Mouse (Mus musculus) hindbrain, embryonic 15.5 days (tissue): ENCODE results near the gene Ptprz1. TPM values are rescaled to one million over a fixed set of nuclear protein-coding genes. Genes with fewer than 3 reads are reported as not detected.
"Not testable (repeated sequence)": the region's sequence is repeated elsewhere in the genome, so short reads cannot be mapped to it uniquely, and the experiment has no call there.

ENCODE experiments used
- ATAC-seq: fragments of 200-750 bp; cut with Nextera tagmentation; 2 replicates; pipeline ENCODE4 v1.8.0; 2017; ENCODE audit warnings: low read depth, moderate number of reproducible peaks, moderate TSS enrichment; ENCODE audit not compliant: low FRiP score
- H3K27ac ChIP-seq: fragments of 300-500 bp; sonication (generic); replicated peaks from 2 replicates; pipeline ENCODE4 v1.5.1; 2015; ENCODE audit warnings: mild to moderate bottlenecking, inconsistent platforms
- H3K27me3 ChIP-seq: fragments of 300-500 bp; sonication (generic); 2 replicates; pipeline ENCODE4 v1.6.1; 2015; ENCODE audit warnings: control low read depth, inconsistent platforms
- H3K36me3 ChIP-seq: fragments of 300-500 bp; sonication (generic); 2 replicates; pipeline ENCODE4 v1.6.1; 2015; ENCODE audit warnings: control low read depth, inconsistent platforms
- H3K4me1 ChIP-seq: fragments of 300-500 bp; sonication (generic); replicated peaks from 2 replicates; pipeline ENCODE4 v1.6.1; 2015; ENCODE audit warnings: control low read depth, inconsistent platforms
- H3K4me2 ChIP-seq: fragments of 300-500 bp; sonication (generic); 2 replicates; pipeline ENCODE4 v1.6.1; 2015; ENCODE audit warnings: moderate library complexity, mild to moderate bottlenecking, inconsistent platforms
- H3K4me3 ChIP-seq: fragments of 300-500 bp; sonication (generic); 2 replicates; pipeline ENCODE4 v1.5.1; 2015; ENCODE audit warnings: mild to moderate bottlenecking, inconsistent platforms
- H3K9ac ChIP-seq: fragments of 300-500 bp; sonication (generic); 2 replicates; pipeline ENCODE4 v1.6.1; 2015; ENCODE audit warnings: inconsistent platforms
- H3K9me3 ChIP-seq: fragments of 300-500 bp; sonication (generic); 2 replicates; pipeline ENCODE4 v1.6.1; 2016; ENCODE audit warnings: control low read depth, inconsistent platforms
- WGBS: fragments of 180-500 bp; shearing (Covaris S2); methylation state at CpG from one replicate; pipeline ENCODE4 v1.1.7; 2015; 5-methylcytosine and 5-hydroxymethylcytosine counted together
- polyA plus RNA-seq: library from polyadenylated mRNA; unstranded; fragments of >200 nt; fragmentation: Nextera tagmentation; extraction: Ambion mirVana; gene quantifications from 2 replicates; pipeline ENCODE4 v1.2.1, GENCODE M21; 2015

Gene Ptprz1
- polyA plus RNA-seq, 1 experiment from 2014 or later = 70.2 TPM

DNA sequence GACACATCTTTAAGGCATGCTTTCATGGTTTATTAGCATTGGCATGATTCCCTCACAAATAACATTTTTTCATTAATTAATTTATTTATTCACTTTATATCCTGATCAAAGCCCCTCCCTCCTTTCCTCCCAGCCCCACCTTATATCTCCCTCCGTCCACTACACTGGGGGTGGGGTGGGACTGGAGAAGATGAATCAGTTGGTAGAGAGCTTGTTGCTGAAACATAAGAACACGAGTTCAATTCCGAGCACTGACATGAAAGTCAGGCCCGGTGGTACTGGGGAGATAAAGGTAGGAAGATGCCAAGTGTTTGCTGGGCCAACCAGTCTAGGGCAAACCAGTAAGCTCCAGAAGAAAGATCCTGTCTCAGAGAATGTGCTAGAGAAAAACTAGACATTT, 173.5 kb downstream of the Ptprz1 start:
- H3K9me3 ChIP-seq = peaks cover 7% of the 10 kb centered on the region; the same call in 1 of the 2 replicates
- ATAC-seq = no peak
- H3K4me3 ChIP-seq = no peak overlapping the region
- H3K9ac ChIP-seq = no peak overlapping the region
- 93% methylated on average over 4 of the region's 4 CpGs for WGBS
- H3K4me2 ChIP-seq = no peak overlapping the region
- H3K27me3 ChIP-seq = no peaks in the 10 kb centered on the region
- no peak overlapping the region for H3K27ac ChIP-seq
- H3K36me3 ChIP-seq = peaks cover 26% of the 10 kb centered on the region
- no peaks in the 10 kb centered on the region for H3K4me1 ChIP-seq

DNA sequence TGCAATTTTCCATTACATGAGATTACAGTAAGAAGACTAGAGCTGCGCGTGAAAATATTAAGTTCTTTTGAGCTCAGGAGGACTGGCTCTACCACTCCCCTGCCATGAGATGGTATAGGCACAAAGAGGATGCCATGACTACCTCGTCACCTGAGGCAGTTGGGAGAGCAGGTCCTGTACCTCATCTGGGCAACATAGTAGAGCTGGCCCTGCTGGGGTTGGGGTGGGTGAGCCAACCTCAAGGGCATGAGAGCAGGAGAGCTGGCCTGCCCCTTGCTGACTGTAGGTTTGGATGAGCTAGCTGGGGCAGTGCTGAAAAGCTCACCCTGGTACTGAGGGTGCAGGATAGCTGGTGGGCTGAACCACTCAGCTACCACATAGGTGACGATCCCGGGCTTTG, 180.4 kb downstream of the Ptprz1 start:
- Histone ChIP-seq H3K4me3 (no peak overlapping the region), H3K9ac (no peak overlapping the region), H3K4me2 (no peak overlapping the region), H3K4me1 (no peaks in the 10 kb centered on the region), H3K27ac (no peak overlapping the region), H3K36me3 (peaks cover 16% of the 10 kb centered on the region), H3K27me3 (no peaks in the 10 kb centered on the region), H3K9me3 (peaks cover 7% of the 10 kb centered on the region; the same call in 1 of the 2 replicates)
- ATAC-seq = no peak
- WGBS = 96% methylated on average over 5 of the region's 5 CpGs

DNA sequence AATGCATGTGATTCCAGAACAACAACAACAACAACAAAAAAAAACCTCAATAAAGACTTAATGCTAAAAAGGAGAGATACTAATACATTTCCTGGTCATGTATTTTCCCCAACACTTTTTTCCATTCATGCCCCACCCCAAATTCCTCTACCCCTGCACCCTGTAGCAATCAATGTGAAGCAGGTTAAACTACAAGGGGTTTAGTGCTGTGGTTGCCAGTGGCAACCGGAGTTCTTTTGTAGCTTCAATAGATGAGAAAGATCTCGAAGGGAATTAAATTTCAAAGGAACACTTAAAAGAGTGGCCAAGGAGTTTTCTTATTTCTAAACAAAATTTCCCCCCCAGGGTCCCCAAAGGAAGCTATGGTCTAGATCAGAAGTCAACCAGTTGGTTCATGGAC, 200.8 kb downstream of the Ptprz1 start:
- Histone ChIP-seq H3K27ac (no peak overlapping the region), H3K4me3 (no peak overlapping the region), H3K4me1 (no peaks in the 10 kb centered on the region), H3K4me2 (no peak overlapping the region), H3K9ac (no peak overlapping the region), H3K27me3 (no peaks in the 10 kb centered on the region), H3K9me3 (no peaks in the 10 kb centered on the region), H3K36me3 (no peaks in the 10 kb centered on the region)
- no peak for ATAC-seq
- 61% methylated on average over 2 of the region's 2 CpGs for WGBS

DNA sequence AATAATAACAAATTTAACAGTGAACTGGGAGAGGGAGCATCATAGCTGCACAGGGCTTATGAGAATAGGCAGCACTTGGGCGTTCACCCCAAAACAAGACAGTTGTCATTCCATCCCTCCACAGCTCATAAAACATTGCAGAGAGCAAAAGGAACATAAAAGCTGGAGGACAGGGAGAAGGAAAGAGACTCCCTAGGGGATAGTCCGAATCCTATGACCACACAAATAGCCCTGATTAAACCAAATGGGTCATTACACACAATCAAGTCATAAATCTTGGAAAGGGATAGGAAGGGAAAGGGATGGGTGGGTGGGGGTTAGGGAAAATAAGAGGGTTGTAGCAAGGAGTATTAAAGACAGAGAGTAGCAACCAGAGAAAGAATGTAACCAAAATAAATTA, 203.0 kb downstream of the Ptprz1 start:
- H3K4me1 ChIP-seq = no peaks in the 10 kb centered on the region
- ATAC-seq = no peak
- no peaks in the 10 kb centered on the region for H3K27me3 ChIP-seq
- no peak overlapping the region for H3K4me2 ChIP-seq
- H3K27ac ChIP-seq = no peak overlapping the region
- no peaks in the 10 kb centered on the region for H3K36me3 ChIP-seq
- no peaks in the 10 kb centered on the region for H3K9me3 ChIP-seq
- no peak overlapping the region for H3K9ac ChIP-seq
- no peak overlapping the region for H3K4me3 ChIP-seq
- 64% methylated on average over 2 of the region's 2 CpGs for WGBS

DNA sequence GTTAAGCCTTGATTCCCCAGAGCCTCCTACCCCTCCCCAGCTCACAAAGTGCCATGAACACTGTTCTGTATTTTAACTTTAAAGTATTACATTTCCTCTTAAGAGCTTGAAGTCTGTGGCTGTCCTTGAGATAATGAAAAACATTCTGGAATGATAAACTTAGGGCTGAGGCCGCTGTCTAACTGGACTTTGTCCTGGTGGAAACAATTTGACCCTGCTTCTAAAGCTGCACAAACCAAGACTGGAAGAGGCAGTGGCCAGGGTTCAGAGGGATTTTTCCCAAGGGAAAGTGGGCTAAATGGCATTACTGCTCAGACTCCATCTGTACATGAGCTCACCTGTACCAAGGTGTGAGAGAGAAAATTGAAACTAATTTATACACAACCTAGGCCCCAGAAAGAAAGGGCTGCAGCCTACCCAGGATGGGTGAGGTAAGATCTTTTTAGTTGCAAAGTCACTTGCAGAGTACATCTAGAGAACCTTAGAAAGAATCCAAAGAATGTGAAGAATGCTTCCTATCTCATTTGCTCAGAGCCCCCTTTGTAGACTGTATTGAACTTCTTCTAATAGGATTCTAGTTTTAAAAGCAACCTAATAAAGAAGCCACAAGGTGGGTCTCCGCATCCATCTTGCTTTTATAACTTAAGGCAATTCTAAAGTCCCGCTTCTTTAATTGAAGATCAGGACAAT, 204.8 kb downstream of the Ptprz1 start:
- no peaks in the 10 kb centered on the region for H3K36me3 ChIP-seq
- no peak overlapping the region for H3K4me2 ChIP-seq
- H3K27ac ChIP-seq = no peak overlapping the region
- H3K4me3 ChIP-seq = no peak overlapping the region
- H3K9ac ChIP-seq = no peak overlapping the region
- H3K4me1 ChIP-seq = no peaks in the 10 kb centered on the region
- 78% methylated on average over 3 of the region's 3 CpGs for WGBS
- H3K27me3 ChIP-seq = no peaks in the 10 kb centered on the region
- H3K9me3 ChIP-seq = no peaks in the 10 kb centered on the region
- ATAC-seq = no peak

DNA sequence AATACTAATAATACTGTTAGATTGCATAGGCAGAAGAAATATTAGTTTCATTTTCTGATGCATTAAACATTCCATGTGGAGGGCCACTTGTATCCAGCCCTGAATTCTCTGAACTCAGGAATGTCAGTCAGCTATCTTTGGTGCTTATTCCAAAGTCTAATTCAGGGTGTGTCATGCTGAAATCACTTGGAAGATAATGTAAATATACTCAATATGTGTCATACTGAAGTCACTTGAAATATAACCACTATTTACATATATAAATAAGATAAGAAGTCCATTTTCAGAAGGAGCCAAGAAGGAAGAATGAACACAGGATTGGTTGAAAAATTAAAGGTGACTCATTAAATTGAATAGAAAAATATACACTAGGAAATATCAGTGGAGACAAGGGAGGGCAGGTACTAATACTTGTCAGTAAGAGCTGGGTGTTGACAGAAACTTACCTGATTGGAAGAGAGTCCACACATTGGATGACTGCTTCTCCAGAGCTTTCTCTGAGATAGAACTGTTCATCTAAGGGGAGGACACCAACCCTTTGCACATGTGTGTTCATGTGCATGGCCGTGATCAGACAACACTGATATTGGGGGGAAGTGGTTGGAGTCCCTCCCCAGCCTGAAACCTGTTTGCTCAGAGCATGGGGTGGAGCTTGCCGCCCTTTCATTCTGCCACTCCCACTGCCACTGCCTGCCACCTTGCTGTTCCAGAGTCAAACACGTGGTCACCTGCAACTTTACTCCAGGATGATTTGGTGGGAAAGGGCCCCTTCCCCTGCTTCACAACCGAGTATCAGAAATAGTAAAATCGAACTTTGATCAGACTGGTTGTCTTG, 209.5 kb downstream of the Ptprz1 start:
- Histone ChIP-seq H3K9me3 (no peaks in the 10 kb centered on the region), H3K9ac (no peak overlapping the region), H3K27me3 (no peaks in the 10 kb centered on the region), H3K4me1 (no peaks in the 10 kb centered on the region), H3K4me2 (no peak overlapping the region), H3K36me3 (no peaks in the 10 kb centered on the region), H3K4me3 (no peak overlapping the region), H3K27ac (no peak overlapping the region)
- no peak for ATAC-seq
- 93% methylated on average over 5 of the region's 5 CpGs for WGBS

DNA sequence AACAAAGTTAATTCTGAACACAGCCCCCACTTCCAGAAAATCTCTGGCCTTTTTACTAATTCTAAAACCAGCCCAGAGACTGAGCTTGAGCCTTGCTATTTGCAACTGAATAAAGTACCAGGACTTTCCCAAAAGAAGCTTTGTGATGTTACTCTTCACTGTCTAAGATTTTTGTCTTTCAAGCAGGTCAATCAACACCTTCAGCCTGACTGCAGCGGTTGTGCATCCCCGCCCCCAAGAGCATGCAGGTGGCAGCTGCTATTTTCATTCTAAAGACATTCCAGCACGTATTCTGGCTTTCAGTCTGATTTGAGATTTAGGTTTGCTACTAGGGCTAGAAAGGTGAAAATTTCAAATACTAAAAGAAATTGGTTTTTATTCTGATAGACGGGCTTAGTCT, 214.0 kb downstream of the Ptprz1 start:
- ATAC-seq, H3K9me3 ChIP-seq, H3K27ac ChIP-seq, H3K4me3 ChIP-seq, H3K27me3 ChIP-seq, H3K9ac ChIP-seq, H3K4me2 ChIP-seq, H3K4me1 ChIP-seq, H3K36me3 ChIP-seq: not testable (repeated sequence)
- 76% methylated on average over 4 of the region's 4 CpGs for WGBS

DNA sequence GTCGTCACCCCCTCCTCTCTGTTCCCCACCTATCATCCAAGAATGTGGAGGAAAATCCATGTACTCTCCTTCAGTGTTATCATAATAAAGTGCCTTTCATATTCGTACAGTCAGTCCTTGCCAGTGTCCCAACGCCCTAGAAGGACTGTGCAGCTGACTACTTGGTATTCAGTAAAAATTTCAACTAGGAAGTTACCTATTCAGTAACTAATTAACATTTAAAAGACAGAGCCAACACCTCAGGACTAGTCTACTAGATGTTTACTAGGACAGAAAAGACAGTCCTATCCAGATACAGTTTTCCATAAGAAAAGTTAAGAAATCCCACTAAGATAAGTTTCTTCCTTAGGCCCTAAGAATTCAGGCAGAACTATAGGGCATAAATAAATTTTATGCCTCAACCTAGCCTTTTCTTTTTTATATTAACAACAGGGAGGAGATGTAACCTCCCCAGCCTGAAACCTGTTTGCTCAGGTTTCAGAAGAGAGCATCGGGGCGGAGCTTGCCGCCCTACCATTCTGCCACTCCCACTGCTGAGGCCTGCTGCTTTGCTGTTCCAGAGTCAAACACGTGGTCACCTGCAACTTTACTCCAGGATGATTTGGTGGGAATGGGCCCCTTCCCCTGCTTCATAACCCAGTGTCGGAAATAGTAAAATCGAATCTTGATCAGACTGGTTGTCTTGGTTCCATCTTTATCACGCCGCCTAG, 215.2 kb downstream of the Ptprz1 start:
- H3K4me1 ChIP-seq, H3K27ac ChIP-seq, H3K36me3 ChIP-seq, H3K27me3 ChIP-seq, ATAC-seq, H3K4me2 ChIP-seq, H3K4me3 ChIP-seq, H3K9me3 ChIP-seq, H3K9ac ChIP-seq: not testable (repeated sequence)
- WGBS = 95% methylated on average over 11 of the region's 11 CpGs
